Mouse (Mus musculus) urinary bladder, postnatal 0 days (tissue): ENCODE measurements around the gene Dand5. TPM values are rescaled to one million over a fixed set of nuclear protein-coding genes. Genes with fewer than 3 reads are reported as not detected.

ENCODE experiments used
- microRNA-seq: library from miRNA; unstranded; fragments of <30 nt; microRNA quantifications from one replicate; pipeline ENCODE4, GENCODE M21; 2016
- polyA plus RNA-seq: library from polyadenylated mRNA; unstranded; fragments of >200 nt; fragmentation: Nextera tagmentation; extraction: Ambion mirVana; gene quantifications from 2 replicates; pipeline ENCODE4 v1.2.1, GENCODE M21; 2015

Dand5 gene
- polyA plus RNA-seq, result 1.9 and 3.5 TPM in 2 replicates

GRCm38 (mm10) chr8:84822723-84823122 lies at the start of gene Dand5:
TSS of gene Dand5 (minus strand) at chr8:84822823.

GRCm38 (mm10) chr8:84871376-84872308 lies 49.0 kb upstream of the Dand5 start, which contains the start of gene Syce2:
TSS of gene Syce2 (plus strand) at chr8:84872111.

GRCm38 (mm10) chr8:84856864-84857441 lies 34.3 kb upstream of the Dand5 start, which contains the start of gene Farsa:
TSS of gene Farsa (plus strand) at chr8:84856989.

GRCm38 (mm10) chr8:84846722-84847572 lies 24.3 kb upstream of the Dand5 start, which contains the start of gene Calr:
TSS of gene Calr (minus strand) at chr8:84846934.

GRCm38 (mm10) chr8:84840248-84840999 lies 17.8 kb upstream of the Dand5 start, which contains the start of gene Rad23a:
TSS of gene Rad23a (minus strand) at chr8:84840665.

GRCm38 (mm10) chr8:84831490-84831889 lies 8.9 kb upstream of the Dand5 start, which contains the start of gene Gadd45gip1:
TSS of gene Gadd45gip1 (plus strand) at chr8:84831522.

GRCm38 (mm10) chr8:84799999-84800831 lies 22.4 kb downstream of the Dand5 start, which contains the start of gene Nfix:
TSS of gene Nfix (minus strand) at chr8:84800344.

Small RNAs within 50 kb of the gene (microRNA-seq; reads per million reads assigned to microRNA genes)
- gene Mir7069, result not detected

Other genes starting within 250 kb of the Dand5 start
- gene Ier2, start 160.0 kb downstream of the Dand5 start, polyA plus RNA-seq, result 47.9 and 53.9 TPM in 2 replicates
- 29.5 and 32.3 TPM in 2 replicates for gene Trmt1, start 136.5 kb downstream of the Dand5 start, polyA plus RNA-seq
- 9.3 and 10.3 TPM in 2 replicates for gene Nacc1, start 135.0 kb downstream of the Dand5 start, polyA plus RNA-seq
- 4.1 and 5.5 TPM in 2 replicates for gene Lyl1, start 121.4 kb downstream of the Dand5 start, polyA plus RNA-seq
- gene G430095P16Rik, start 99.8 kb downstream of the Dand5 start, polyA plus RNA-seq, result 2.8 and 3.3 TPM in 2 replicates
- 33.7 and 35.4 TPM in 2 replicates for gene Nfix, start 22.5 kb downstream of the Dand5 start, polyA plus RNA-seq
- 28.0 and 29.7 TPM in 2 replicates for gene Gadd45gip1, start 8.7 kb upstream of the Dand5 start, polyA plus RNA-seq
- 83.9 and 85.7 TPM in 2 replicates for gene Rad23a, start 17.8 kb upstream of the Dand5 start, polyA plus RNA-seq
- gene Calr, start 24.1 kb upstream of the Dand5 start, polyA plus RNA-seq, result 351 and 422 TPM in 2 replicates
- 41.1 and 45.6 TPM in 2 replicates for gene Farsa, start 34.2 kb upstream of the Dand5 start, polyA plus RNA-seq
- 15.2 and 20.5 TPM in 2 replicates for gene Syce2, start 49.3 kb upstream of the Dand5 start, polyA plus RNA-seq
- 14.2 and 14.6 TPM in 2 replicates for gene Gcdh, start 71.1 kb upstream of the Dand5 start, polyA plus RNA-seq
- gene Klf1, start 79.1 kb upstream of the Dand5 start, polyA plus RNA-seq, result 0.18 and 0.27 TPM in 2 replicates
- gene Dnase2a, start 85.7 kb upstream of the Dand5 start, polyA plus RNA-seq, result 12.4 and 16.0 TPM in 2 replicates
- gene Mast1, start 114.5 kb upstream of the Dand5 start, polyA plus RNA-seq, result 0.29 and 0.31 TPM in 2 replicates
- 0.13 TPM in 1 of 2 replicates, not detected in the other for gene Rtbdn, start 124.2 kb upstream of the Dand5 start, polyA plus RNA-seq
- 0.68 TPM in 1 of 2 replicates, not detected in the other for gene Gm49661, start 146.6 kb upstream of the Dand5 start, polyA plus RNA-seq
- gene Prdx2, start 146.8 kb upstream of the Dand5 start, polyA plus RNA-seq, result 273 and 312 TPM in 2 replicates
- gene Rnaseh2a, start 146.9 kb upstream of the Dand5 start, polyA plus RNA-seq, result 64.5 and 71.3 TPM in 2 replicates
- 87.6 and 102 TPM in 2 replicates for gene Junb, start 155.9 kb upstream of the Dand5 start, polyA plus RNA-seq
- gene Hook2, start 167.8 kb upstream of the Dand5 start, polyA plus RNA-seq, result 20.5 and 20.7 TPM in 2 replicates
- gene Best2, start 191.7 kb upstream of the Dand5 start, polyA plus RNA-seq, result not detected in 2 replicates
- gene Asna1, start 202.5 kb upstream of the Dand5 start, polyA plus RNA-seq, result 65.8 and 66.1 TPM in 2 replicates
- 79.0 and 83.5 TPM in 2 replicates for gene Trir, start 204.0 kb upstream of the Dand5 start, polyA plus RNA-seq
- gene Tnpo2, start 214.1 kb upstream of the Dand5 start, polyA plus RNA-seq, result 23.5 and 26.1 TPM in 2 replicates
- gene Fbxw9, start 237.2 kb upstream of the Dand5 start, polyA plus RNA-seq, result 32.7 and 34.1 TPM in 2 replicates
- gene Gm5741, start 245.2 kb upstream of the Dand5 start, polyA plus RNA-seq, result not detected in 2 replicates
- gene Dhps, start 248.9 kb upstream of the Dand5 start, polyA plus RNA-seq, result 35.2 and 40.8 TPM in 2 replicates